Mouse (Mus musculus): ENCODE data around the gene Tmem45a. TPM values are rescaled to one million over a fixed set of nuclear protein-coding genes. Genes with fewer than 3 reads are reported as not detected.

Gene Tmem45a
- total RNA-seq, 2 experiments from 2014 or later, result 1.3 to 1.4 TPM

GRCm38 (mm10) chr16:56794383-56795144 lies 91.4 kb downstream of the Tmem45a start:
- no peak overlapping the region for H3K4me3 ChIP-seq
- H3K27ac ChIP-seq, result no peak overlapping the region
- DNase-seq (ENCODE audit: extremely low spot score in 1 of 2, low spot score in 2 of 2), result no peak
- intact Hi-C loops (cut with DNase I), result no loop called here
- TF ChIP-seq CTCF (IDR thresholded peaks at IDR 0.05), result no peak

- H3K4me3 ChIP-seq, result no peak overlapping the region
- TF ChIP-seq CTCF (IDR thresholded peaks at IDR 0.05), result no peak
- no peak for DNase-seq (ENCODE audit: extremely low spot score in 1 of 2, low spot score in 2 of 2)
- intact Hi-C loops (cut with DNase I), result no loop called here
- H3K27ac ChIP-seq, result no peak overlapping the region
These were observed 92.2 kb downstream of the Tmem45a start for GRCm38 (mm10) chr16:56793778-56794177.

GRCm38 (mm10) chr16:56785943-56786342 lies 100.0 kb downstream of the Tmem45a start:
- TF ChIP-seq CTCF (IDR thresholded peaks at IDR 0.05), result no peak
- intact Hi-C loops (cut with DNase I), result no loop called here
- H3K4me3 ChIP-seq, result no peak overlapping the region
- DNase-seq (ENCODE audit: extremely low spot score in 1 of 2, low spot score in 2 of 2), result no peak
- no peak overlapping the region for H3K27ac ChIP-seq

- intact Hi-C loops (cut with DNase I), result loop anchor here (1.0 to 10.0 kb wide), 4 partner anchors 149 to 833 kb away; partner anchors contain the start of gene Cmss1
- H3K4me3 ChIP-seq, result no peak overlapping the region
- peak; percentile 46 for DNase-seq (ENCODE audit: extremely low spot score in 1 of 2, low spot score in 2 of 2)
- peak; percentile 91 for TF ChIP-seq CTCF (IDR thresholded peaks at IDR 0.05)
- no peak overlapping the region for H3K27ac ChIP-seq
These were observed 114.5 kb downstream of the Tmem45a start for GRCm38 (mm10) chr16:56771163-56772105.

Other genes starting within 250 kb of the Tmem45a start
- gene Tfg, start 168.7 kb downstream of the Tmem45a start, total RNA-seq (2021), result 10 to 100 TPM; 50.0 to 55.7 TPM
- not detected for gene Adgrg7, start 90.3 kb downstream of the Tmem45a start, total RNA-seq (2021)
- 1 to 10 TPM; 2.6 to 3.4 TPM for gene Lnp1, start 41.9 kb upstream of the Tmem45a start, total RNA-seq (2021)
- gene Tmem45a2, start 185.2 kb upstream of the Tmem45a start, total RNA-seq (2021), result not detected
- 10 to 100 TPM; 96.3 to 96.9 TPM for gene Tomm70a, start 235.5 kb upstream of the Tmem45a start, total RNA-seq (2021)